Mouse (Mus musculus) telencephalon, adult 2 months (tissue): ENCODE data around the gene Rps25.
A peak's percentile ranks its signal among the peaks of the same experiment; 100 is the strongest.
"Not testable (repeated sequence)": the region's sequence is repeated elsewhere in the genome, so short reads cannot be mapped to it uniquely, and the experiment has no call there.

Experiments
- DNase-seq: peaks from one replicate; pipeline ENCODE4 v3.0.0-alpha.2; 2011; ENCODE audit warnings: low read depth, low spot score

Gene Rps25

DNA sequence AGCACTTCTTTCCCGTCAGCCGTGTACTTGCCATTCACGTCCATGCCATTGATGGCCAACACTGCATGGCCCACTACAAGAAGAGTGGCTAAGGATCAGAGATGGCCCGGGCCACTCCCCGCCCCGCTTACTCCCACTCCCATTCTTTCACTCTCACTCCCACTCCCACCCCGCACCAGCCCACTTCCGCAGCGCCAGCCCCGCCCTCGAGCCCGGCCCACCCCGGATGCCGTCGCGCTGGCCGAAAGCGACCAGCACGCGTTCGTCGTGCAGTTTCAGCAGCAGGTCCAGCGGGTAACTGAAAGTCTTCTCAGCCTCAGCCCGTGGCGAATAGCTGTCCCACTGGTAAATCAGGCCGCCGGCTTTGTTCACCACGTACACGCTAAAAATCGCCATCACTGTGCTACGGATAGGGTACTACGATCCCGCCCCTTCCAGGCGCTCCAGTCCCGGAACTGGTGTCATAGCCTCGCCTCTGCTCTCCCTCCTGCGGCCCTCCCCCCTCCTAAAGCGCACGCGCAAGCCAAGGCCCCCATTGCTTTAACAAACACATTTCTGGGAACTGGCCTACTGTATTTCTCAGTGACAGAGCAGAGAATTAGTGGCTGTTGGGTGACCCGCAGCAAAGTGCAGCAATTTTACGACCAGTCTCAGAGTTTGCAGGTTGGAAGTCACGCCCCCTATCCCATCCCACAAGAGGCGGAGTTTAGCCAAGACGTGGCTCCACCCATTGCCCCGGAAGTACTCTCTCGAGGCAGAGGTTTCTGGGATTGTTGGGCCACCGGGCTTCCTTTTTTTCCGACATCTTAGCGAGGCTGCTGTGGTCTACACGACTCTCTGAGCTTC lies at the start of gene Rps25, which contains the start of gene Trappc4:
Gene Rps25, plus strand, starts transcription at position 234 of the 846 bp plus-strand sequence.
Gene Trappc4, minus strand, starts transcription at position 695 of the 846 bp plus-strand sequence.
- peak; percentile 96 for DNase-seq

DNA sequence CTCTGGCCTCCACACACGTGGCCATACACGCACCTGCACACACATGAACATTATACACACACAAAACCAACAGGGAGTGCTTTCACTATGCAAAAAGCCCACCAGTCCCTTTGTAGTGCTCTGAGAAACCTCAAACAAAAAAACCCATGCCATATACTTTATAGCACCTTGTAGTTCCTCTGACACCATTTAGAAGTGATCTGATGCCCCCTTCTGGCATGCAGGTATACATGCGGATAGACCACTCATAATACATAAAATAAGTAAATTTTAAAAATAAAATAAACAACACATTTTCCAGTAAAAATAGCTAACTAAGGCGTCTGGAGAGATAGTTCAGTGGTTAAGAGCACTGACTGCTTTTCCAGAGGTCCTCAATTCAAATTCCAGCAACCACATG lies 49.7 kb upstream of the Rps25 start:
- no peak for DNase-seq

DNA sequence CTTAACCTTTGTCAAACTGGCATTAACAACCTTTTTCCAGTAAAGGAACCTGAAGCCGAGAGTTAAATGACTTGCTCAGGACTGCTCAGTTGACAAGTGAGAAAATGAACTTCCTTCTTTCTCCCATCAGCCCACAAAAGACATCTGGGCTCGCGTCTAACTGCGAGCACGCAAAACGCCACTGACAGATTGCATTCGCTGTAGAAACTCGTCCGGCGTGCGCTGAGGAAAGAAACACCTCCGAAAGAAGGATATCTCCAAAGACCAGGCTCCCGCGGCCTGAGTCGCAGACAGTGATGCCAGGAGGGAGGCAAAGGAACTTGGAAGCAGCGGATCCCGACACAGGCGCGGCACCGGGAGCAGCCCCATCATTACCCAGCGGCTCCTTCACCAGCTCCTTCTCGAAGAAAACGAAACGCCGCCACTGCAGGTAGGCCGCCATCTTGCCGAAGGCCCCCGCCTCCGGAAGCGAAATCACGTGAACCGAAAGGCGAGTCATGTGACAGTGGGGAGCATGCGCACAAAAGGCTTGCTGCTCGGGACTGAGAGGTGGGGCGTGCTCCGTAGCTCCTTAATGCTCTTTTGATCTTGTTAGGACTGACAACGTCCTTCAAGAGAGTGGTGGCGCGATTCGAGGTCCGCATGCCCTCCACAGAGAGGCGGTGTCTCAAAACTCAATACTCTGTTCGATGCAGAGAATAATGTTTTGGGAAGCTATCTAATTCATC lies 45.6 kb upstream of the Rps25 start, which contains the start of gene Vps11:
Gene Vps11, minus strand, starts transcription at position 481 of the 728 bp plus-strand sequence.
- peak; percentile 91 for DNase-seq

DNA sequence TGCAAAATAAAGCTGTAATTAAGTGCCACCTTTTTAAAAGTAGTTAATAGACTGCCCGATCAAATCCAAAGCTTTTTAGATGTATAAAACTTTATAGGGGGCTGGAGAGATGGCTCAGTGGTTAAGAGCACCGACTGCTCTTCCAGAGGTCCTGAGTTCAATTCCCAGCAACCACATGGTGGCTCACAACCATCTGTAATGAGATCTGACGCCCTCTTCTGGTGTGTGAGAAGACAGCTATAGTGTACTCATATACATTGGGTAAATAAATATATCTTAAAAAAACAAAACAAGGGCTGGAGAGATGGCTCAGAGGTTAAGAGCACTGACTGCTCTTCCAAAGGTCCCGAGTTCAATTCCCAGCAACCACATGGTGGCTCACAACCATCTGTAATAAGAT lies 45.0 kb upstream of the Rps25 start:
- DNase-seq = not testable (repeated sequence)

DNA sequence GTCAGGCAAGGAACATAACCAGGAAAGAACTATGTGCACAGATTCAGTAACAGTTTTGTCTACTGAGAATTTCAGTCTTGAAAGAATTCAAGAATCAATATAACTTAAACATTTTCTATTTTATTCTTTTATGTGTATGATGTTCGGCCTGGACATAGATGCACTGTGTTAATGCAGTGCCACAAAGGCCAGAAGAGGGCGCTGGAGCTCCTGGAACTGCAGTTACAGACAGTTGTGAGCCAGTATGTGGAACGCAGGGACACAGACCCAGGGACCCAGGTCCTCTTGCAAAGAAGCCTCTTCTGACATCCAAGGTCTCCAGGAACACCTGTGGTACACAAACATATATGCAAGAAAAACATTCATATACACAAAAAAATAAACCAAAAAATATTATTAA lies 42.5 kb upstream of the Rps25 start:
- DNase-seq = no peak

- DNase-seq = no peak
These were observed 33.6 kb upstream of the Rps25 start for GRCm38 (mm10) chr9:44373386-44373785.

- DNase-seq = no peak
These were observed 30.8 kb upstream of the Rps25 start for GRCm38 (mm10) chr9:44376141-44376540.

DNA sequence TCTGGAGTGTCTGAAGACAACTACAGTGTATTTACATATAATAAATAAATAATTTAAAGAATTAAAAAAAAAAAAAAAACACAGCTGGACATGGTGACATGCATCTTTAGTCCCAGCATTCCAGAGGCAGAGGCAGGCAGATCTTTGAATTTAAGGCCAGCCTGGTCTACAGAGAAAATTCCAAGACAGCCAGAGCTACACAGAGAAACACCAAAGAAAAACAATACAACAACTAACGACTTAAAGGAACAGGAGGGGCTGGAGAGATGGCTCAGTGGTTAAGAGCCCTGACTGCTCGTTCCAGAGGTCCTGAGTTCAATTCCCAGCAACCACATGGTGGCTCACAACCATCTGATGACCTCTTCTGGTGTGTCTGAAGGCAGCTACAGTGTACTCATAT lies 29.6 kb upstream of the Rps25 start:
- not testable (repeated sequence) for DNase-seq

- DNase-seq = no peak
These were observed 28.7 kb upstream of the Rps25 start for GRCm38 (mm10) chr9:44378153-44378730.

GRCm38 (mm10) chr9:44379054-44379834 lies 27.7 kb upstream of the Rps25 start, which contains the start of gene Hyou1:
TSS of gene Hyou1 (plus strand) at chr9:44379490.
- peak; percentile 96 for DNase-seq

GRCm38 (mm10) chr9:44379862-44380261 lies 27.1 kb upstream of the Rps25 start:
- DNase-seq = no peak

DNA sequence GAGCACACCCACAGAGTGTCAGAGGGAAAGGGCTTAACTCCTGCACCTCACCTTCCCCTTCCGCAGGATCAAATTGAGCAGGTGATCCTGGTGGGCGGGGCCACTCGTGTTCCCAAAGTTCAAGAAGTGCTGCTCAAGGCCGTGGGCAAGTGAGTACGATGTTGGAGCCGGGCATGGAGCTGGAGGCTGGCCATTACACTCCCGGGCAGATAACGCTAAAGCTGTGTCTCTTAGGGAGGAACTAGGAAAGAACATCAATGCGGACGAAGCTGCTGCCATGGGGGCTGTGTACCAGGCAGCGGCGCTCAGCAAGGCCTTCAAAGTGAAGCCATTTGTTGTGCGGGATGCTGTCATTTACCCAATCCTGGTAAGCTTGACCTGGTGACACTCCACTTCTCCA lies 22.3 kb upstream of the Rps25 start:
- DNase-seq = no peak

GRCm38 (mm10) chr9:44387221-44387620 lies 19.7 kb upstream of the Rps25 start:
- DNase-seq = no peak

- DNase-seq = no peak
These were observed 17.7 kb upstream of the Rps25 start for GRCm38 (mm10) chr9:44389273-44389672.

GRCm38 (mm10) chr9:44391466-44391865 lies 15.5 kb upstream of the Rps25 start:
- DNase-seq = no peak

DNA sequence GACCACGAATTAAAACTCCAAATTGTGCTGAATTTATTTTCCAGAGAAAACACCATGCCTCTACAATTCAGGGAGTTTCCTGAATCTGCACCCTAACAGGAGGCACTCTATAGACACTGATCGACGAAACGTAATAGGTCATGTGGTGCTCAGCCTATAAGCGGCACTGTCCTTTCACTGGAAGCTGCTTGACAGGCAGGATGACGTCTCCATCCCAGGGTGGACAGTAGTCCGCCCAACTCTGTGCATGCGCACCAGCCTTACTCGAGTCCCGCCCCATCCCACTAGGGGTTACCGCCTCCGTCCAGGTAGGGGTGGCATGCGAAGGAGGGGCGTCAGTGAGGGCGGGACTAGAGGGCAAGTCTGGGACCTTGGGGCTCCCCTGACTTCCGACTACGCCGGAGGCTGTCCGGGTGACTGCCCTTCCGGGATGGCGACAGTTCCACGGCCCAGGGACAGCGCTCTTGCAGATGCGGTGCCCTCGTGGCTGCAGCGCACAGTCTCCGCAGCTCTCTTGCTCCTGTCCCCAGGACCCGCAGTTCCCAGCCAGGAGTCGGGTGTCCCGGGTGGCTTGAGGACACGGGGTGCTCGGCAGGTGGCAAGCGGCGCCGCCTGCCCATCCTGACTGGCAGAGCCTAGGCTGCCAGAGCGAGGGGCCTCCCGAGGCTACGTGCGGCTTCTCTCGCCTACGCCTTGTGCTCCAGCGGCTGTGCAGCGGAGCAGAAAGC lies 10.1 kb upstream of the Rps25 start, which contains the start of gene Slc37a4:
Gene Slc37a4, plus strand, starts transcription at position 169 of the 728 bp plus-strand sequence.
- DNase-seq = peak; percentile 98

DNA sequence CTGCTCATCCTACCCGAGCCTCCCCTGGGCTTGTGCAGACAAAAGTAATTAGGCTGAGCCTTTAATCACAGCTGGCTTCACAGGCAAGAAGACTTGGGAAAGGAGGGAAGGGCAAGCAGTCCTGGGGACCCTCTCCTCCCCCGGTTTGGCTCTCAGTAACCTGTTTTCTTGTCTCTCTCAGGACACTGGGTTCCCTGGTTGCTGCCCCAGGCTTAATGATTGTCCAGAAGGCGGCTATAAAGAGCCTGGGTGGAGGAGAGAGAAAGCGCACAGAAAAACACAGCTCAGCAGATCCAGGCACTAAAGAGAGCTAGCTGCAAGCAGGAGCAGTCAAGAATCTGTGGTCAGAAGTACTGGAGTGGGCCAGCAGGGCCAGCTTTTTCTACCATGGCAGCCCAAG lies 8.9 kb upstream of the Rps25 start:
- no peak for DNase-seq

GRCm38 (mm10) chr9:44398551-44398950 lies 8.4 kb upstream of the Rps25 start:
- no peak for DNase-seq

DNA sequence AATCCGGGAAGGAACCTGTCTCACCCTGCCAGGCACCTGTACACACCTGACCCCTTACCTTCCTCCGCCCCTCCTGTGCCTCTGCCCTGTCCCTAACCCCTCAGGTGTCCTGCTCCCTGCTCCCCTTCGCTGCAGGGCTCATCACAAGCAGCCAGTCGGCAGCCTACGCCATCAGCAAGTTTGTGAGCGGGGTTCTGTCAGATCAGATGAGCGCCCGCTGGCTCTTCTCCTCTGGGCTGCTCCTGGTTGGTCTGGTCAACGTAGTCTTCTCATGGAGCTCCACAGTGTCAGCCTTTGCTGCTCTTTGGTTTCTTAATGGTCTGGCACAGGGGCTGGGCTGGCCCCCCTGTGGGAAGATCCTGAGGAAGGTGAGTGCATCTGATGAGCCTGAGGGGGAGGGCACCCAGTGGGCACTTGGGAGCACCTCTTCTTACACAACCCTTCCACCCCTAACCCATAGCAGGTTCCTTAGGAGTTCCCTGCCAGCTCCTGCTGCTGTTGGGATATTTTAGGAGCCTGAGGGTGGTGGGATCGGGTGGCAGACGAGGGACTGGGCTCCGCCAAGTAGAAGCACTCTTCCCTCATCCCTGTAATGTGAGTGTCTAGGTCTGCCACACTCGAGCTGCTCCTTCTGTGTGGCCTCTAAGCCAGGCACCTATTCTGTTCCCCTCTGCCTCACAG lies 7.7 kb upstream of the Rps25 start:
- DNase-seq = no peak

DNA sequence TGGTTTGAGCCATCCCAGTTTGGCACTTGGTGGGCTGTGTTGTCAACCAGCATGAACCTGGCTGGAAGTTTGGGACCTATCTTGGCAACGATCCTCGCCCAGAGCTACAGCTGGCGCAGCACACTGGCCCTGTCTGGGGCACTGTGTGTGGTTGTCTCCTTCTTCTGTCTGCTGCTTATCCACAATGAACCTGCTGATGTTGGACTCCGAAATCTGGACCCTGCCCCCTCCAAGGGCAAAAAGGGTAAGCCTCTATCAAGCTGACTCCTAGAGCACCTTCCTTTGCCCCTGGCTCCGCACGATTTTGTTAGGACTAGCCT lies 7.2 kb upstream of the Rps25 start:
- no peak for DNase-seq
